Mouse (Mus musculus): ENCODE data around the gene Mrpl35. TPM values are rescaled to one million over a fixed set of nuclear protein-coding genes. Genes with fewer than 3 reads are reported as not detected.

The Mrpl35 gene
- polyA plus RNA-seq, 1 experiment from 2014 or later = 66.2 TPM

- Histone ChIP-seq H3K27ac (replicated peaks in 1 of 2; ENCODE audit: control insufficient read depth in 1 of 2, insufficient read depth in 1 of 2, low read depth in 2 of 2, low read length in 2 of 2) (no peak overlapping the region), H3K27me3 (ENCODE audit: control insufficient read depth, insufficient read depth, low read length) (no peaks in the 10 kb centered on the region), H3K9ac (ENCODE audit: low read length) (no peak overlapping the region), H3K9me3 (ENCODE audit: control insufficient read depth, low read length) (0 out of 2 replicates have a peak, but pooled peaks cover 4% of the 10 kb centered on the region), H3K36me3 (ENCODE audit: control insufficient read depth, insufficient read depth, low read length) (peaks cover 15% of the 10 kb centered on the region; the same call in 1 of the 2 replicates), H3K4me1 (ENCODE audit: control insufficient read depth in 2 of 2, insufficient read depth in 2 of 2, low read length in 2 of 2) (no peaks in the 10 kb centered on the region), H3K4me3 (ENCODE audit: control insufficient read depth in 1 of 2, insufficient read depth in 1 of 2, low read depth in 1 of 2, low read length in 2 of 2) (no peak overlapping the region), H3K4me2 (ENCODE audit: low read length) (no peak overlapping the region)
- no peak for ATAC-seq (ENCODE audit: insufficient number of reproducible peaks, insufficient read depth, low FRiP score, low read depth)
- WGBS = 88% methylated on average over 7 of the region's 7 CpGs
Measured at GRCm38 (mm10) chr6:71772636-71773208, 54.0 kb downstream of the Mrpl35 start.

GRCm38 (mm10) chr6:71772156-71772555, 54.6 kb downstream of the Mrpl35 start:
- Histone ChIP-seq H3K9me3 (ENCODE audit: control insufficient read depth, low read length) (0 out of 2 replicates have a peak, but pooled peaks cover 4% of the 10 kb centered on the region), H3K27ac (replicated peaks in 1 of 2; ENCODE audit: control insufficient read depth in 1 of 2, insufficient read depth in 1 of 2, low read depth in 2 of 2, low read length in 2 of 2) (no peak overlapping the region), H3K9ac (ENCODE audit: low read length) (no peak overlapping the region), H3K4me1 (ENCODE audit: control insufficient read depth in 2 of 2, insufficient read depth in 2 of 2, low read length in 2 of 2) (no peaks in the 10 kb centered on the region), H3K27me3 (ENCODE audit: control insufficient read depth, insufficient read depth, low read length) (no peaks in the 10 kb centered on the region), H3K4me2 (ENCODE audit: low read length) (no peak overlapping the region), H3K4me3 (ENCODE audit: control insufficient read depth in 1 of 2, insufficient read depth in 1 of 2, low read depth in 1 of 2, low read length in 2 of 2) (no peak overlapping the region), H3K36me3 (ENCODE audit: control insufficient read depth, insufficient read depth, low read length) (peaks cover 15% of the 10 kb centered on the region; the same call in 1 of the 2 replicates)
- WGBS = 86% methylated on average over 6 of the region's 6 CpGs
- ATAC-seq (ENCODE audit: insufficient number of reproducible peaks, insufficient read depth, low FRiP score, low read depth) = no peak

DNA sequence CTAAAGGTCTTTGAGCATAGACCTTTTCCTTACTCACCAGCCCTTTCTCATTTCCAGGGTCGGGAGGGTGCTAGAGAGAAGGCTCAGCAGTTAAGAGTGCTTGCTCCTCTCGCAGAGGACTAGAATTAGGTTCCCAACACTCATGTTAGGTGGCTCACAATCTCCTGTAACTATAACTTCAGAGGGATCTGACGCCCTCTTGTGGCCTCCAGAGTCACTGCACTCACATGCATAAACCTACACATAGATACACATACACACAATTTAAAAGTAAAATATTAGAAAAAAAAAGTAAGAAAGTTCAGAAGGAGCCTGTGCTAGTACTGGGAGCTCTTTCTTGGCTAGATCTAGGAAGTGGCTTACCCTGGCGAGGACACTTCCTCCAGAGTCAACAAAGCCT, 55.5 kb downstream of the Mrpl35 start:
- Histone ChIP-seq H3K4me2 (ENCODE audit: low read length) (no peak overlapping the region), H3K4me3 (ENCODE audit: control insufficient read depth in 1 of 2, insufficient read depth in 1 of 2, low read depth in 1 of 2, low read length in 2 of 2) (no peak overlapping the region), H3K36me3 (ENCODE audit: control insufficient read depth, insufficient read depth, low read length) (peaks cover 15% of the 10 kb centered on the region; the same call in 1 of the 2 replicates), H3K27me3 (ENCODE audit: control insufficient read depth, insufficient read depth, low read length) (no peaks in the 10 kb centered on the region), H3K4me1 (ENCODE audit: control insufficient read depth in 2 of 2, insufficient read depth in 2 of 2, low read length in 2 of 2) (no peaks in the 10 kb centered on the region), H3K9me3 (ENCODE audit: control insufficient read depth, low read length) (0 out of 2 replicates have a peak, but pooled peaks cover 4% of the 10 kb centered on the region), H3K9ac (ENCODE audit: low read length) (no peak overlapping the region), H3K27ac (replicated peaks in 1 of 2; ENCODE audit: control insufficient read depth in 1 of 2, insufficient read depth in 1 of 2, low read depth in 2 of 2, low read length in 2 of 2) (no peak overlapping the region)
- WGBS = 89% methylated on average over 4 of the region's 4 CpGs
- ATAC-seq (ENCODE audit: insufficient number of reproducible peaks, insufficient read depth, low FRiP score, low read depth) = no peak

DNA sequence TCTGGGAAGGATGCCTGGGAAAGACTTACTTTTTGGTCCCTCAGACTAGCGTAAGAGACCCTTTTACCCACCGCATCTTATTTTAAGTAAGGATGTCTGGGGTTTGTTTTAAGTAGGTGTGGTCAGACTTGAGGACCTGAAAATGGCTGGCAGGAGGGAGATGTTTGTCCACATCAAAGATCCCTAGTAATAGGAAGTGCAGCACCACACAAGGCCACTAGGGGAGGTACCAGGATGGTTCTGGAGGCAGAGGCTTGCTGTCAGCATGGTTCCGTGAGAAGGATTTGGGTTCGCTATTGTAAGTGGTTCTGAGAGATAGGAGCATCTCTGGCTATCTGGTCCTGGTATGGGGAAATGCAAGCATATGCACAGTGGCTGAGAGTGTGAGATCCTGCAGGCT, 55.9 kb downstream of the Mrpl35 start:
- no peak overlapping the region for H3K4me2 ChIP-seq (ENCODE audit: low read length)
- ATAC-seq (ENCODE audit: insufficient number of reproducible peaks, insufficient read depth, low FRiP score, low read depth) = no peak
- H3K9ac ChIP-seq (ENCODE audit: low read length) = no peak overlapping the region
- H3K36me3 ChIP-seq (ENCODE audit: control insufficient read depth, insufficient read depth, low read length) = peaks cover 15% of the 10 kb centered on the region; the same call in 1 of the 2 replicates
- 0 out of 2 replicates have a peak, but pooled peaks cover 4% of the 10 kb centered on the region for H3K9me3 ChIP-seq (ENCODE audit: control insufficient read depth, low read length)
- H3K4me3 ChIP-seq (ENCODE audit: control insufficient read depth in 1 of 2, insufficient read depth in 1 of 2, low read depth in 1 of 2, low read length in 2 of 2) = no peak overlapping the region
- H3K4me1 ChIP-seq (ENCODE audit: control insufficient read depth in 2 of 2, insufficient read depth in 2 of 2, low read length in 2 of 2) = no peaks in the 10 kb centered on the region
- H3K27ac ChIP-seq (replicated peaks in 1 of 2; ENCODE audit: control insufficient read depth in 1 of 2, insufficient read depth in 1 of 2, low read depth in 2 of 2, low read length in 2 of 2) = no peak overlapping the region
- 98% methylated on average over 4 of the region's 4 CpGs for WGBS
- H3K27me3 ChIP-seq (ENCODE audit: control insufficient read depth, insufficient read depth, low read length) = no peaks in the 10 kb centered on the region

- Histone ChIP-seq H3K4me2 (ENCODE audit: low read length) (no peak overlapping the region), H3K27me3 (ENCODE audit: control insufficient read depth, insufficient read depth, low read length) (no peaks in the 10 kb centered on the region), H3K36me3 (ENCODE audit: control insufficient read depth, insufficient read depth, low read length) (peaks cover 13% of the 10 kb centered on the region; the same call in 1 of the 2 replicates), H3K4me1 (ENCODE audit: control insufficient read depth in 2 of 2, insufficient read depth in 2 of 2, low read length in 2 of 2) (no peaks in the 10 kb centered on the region), H3K9me3 (ENCODE audit: control insufficient read depth, low read length) (0 out of 2 replicates have a peak, but pooled peaks cover 4% of the 10 kb centered on the region), H3K4me3 (ENCODE audit: control insufficient read depth in 1 of 2, insufficient read depth in 1 of 2, low read depth in 1 of 2, low read length in 2 of 2) (no peak overlapping the region), H3K27ac (replicated peaks in 1 of 2; ENCODE audit: control insufficient read depth in 1 of 2, insufficient read depth in 1 of 2, low read depth in 2 of 2, low read length in 2 of 2) (no peak overlapping the region), H3K9ac (ENCODE audit: low read length) (no peak overlapping the region)
- 80% methylated on average over 12 of the region's 12 CpGs for WGBS
- ATAC-seq (ENCODE audit: insufficient number of reproducible peaks, insufficient read depth, low FRiP score, low read depth) = no peak
Measured at GRCm38 (mm10) chr6:71769901-71770690, 56.7 kb downstream of the Mrpl35 start.

- peaks cover 11% of the 10 kb centered on the region; the same call in 1 of the 2 replicates for H3K36me3 ChIP-seq (ENCODE audit: control insufficient read depth, insufficient read depth, low read length)
- H3K4me3 ChIP-seq (ENCODE audit: control insufficient read depth in 1 of 2, insufficient read depth in 1 of 2, low read depth in 1 of 2, low read length in 2 of 2) = no peak overlapping the region
- H3K4me2 ChIP-seq (ENCODE audit: low read length) = no peak overlapping the region
- H3K27me3 ChIP-seq (ENCODE audit: control insufficient read depth, insufficient read depth, low read length) = no peaks in the 10 kb centered on the region
- ATAC-seq (ENCODE audit: insufficient number of reproducible peaks, insufficient read depth, low FRiP score, low read depth) = no peak
- no peak overlapping the region for H3K9ac ChIP-seq (ENCODE audit: low read length)
- 30% methylated on average over 4 of the region's 4 CpGs for WGBS
- no peak overlapping the region for H3K27ac ChIP-seq (replicated peaks in 1 of 2; ENCODE audit: control insufficient read depth in 1 of 2, insufficient read depth in 1 of 2, low read depth in 2 of 2, low read length in 2 of 2)
- H3K4me1 ChIP-seq (ENCODE audit: control insufficient read depth in 2 of 2, insufficient read depth in 2 of 2, low read length in 2 of 2) = no peaks in the 10 kb centered on the region
- 0 out of 2 replicates have a peak, but pooled peaks cover 4% of the 10 kb centered on the region for H3K9me3 ChIP-seq (ENCODE audit: control insufficient read depth, low read length)
Measured at GRCm38 (mm10) chr6:71767761-71768160, 59.0 kb downstream of the Mrpl35 start.
